Mouse (Mus musculus): ENCODE measurements around the gene Lrig2.

The Lrig2 gene

DNA sequence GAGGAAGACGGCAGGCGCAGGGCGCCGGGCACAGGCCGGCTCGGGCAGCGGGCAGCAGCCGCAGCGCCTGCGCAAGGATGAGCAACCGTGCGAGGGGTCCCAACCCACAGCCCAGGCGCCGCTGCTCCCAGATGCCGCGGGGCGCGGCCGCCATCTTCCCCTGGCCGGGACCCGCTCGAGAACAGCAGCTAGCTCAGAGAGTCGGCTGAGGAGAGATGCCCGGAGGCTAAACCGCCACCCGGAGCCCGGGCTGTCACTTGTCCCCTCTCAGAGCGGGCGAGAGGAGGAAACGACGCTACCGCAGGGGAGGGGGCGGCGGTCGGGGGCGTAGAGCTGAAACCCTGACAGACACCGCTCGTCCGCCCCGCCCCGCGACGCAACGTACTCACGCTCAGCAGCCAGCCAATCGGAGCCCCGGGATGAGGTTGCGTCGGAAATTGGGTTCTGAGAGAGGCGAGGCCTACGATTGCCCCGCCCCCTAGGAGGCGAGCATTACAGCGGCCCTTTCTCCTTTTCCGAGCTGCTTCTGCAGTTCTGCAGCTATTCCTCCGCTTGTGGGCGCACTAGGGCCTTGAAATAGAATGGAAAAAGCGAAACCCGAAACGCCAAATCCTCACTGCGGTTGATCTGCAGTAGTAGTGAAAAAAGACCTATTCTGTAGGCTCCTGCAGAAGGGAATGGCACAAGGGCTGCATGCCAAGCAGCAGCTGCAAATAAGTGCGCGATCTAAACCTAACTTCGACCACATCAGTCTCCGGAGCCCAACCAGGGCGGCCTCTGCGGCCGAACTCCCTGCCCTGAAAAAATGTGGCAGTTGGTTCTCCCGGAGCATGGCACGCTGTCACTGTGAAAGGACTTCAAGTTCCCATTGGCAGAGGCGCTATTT, at the start of gene Lrig2:
Gene Lrig2, minus strand, starts transcription at position 381 of the 886 bp plus-strand sequence.
- peak; percentile 100 for DNase-seq

GRCm38 (mm10) chr3:104556624-104557023, 44.9 kb upstream of the Lrig2 start:
- no peak for DNase-seq

DNA sequence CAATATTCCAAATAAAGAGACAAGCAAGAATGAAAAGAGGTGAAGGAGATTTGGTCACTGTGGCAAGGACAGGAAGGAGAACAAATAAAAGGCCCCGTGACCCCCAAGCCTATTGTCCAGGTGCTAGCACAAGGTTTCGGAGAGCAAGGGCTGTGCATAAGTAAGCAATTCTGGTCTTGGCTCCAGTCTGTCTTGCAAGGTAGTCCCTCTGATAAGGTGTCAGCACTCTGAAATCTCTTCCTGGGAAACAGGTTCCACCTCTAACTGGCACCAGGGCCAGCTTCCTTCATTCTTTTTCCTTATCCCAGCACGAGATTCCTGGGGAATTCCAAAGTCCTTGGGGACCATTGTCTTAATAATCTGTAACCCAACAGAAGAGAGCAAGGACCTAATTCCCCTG, 38.9 kb upstream of the Lrig2 start:
- no peak for DNase-seq

DNA sequence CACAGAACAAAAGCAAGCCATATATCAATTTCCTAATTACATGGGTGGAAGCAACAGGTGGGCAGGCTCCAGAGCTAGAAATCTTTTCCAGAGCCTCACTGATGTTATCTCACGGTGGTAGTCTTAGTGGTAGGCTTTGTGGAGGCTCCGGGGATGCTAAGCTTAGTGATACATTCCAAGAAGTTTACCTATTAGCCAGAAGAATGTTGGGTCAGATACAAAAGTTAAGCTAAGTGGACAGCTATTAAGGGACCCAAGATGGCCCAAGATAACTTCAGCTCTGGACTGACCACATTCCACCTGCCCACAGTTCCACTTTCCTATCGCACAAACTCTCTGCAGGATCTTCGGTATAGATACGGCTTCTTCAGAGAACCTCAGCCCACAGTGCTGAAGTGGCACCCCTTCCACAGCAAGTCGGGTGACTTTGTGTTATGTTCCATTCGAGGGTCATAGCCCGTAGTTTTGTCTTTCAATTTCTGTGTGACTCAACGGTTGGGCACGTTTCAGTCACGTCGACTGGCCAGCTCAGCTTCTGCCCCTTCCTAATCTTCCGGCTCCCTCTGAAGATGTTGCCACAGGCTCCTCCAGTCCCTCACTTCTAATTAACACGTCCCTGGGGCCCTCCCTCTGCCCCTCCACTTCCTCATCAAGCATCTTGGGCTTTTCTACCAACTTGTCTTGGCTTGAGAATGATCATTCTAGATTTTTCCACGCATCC, 36.8 kb upstream of the Lrig2 start:
- no peak for DNase-seq

GRCm38 (mm10) chr3:104543825-104544224, 32.1 kb upstream of the Lrig2 start:
- no peak for DNase-seq

DNA sequence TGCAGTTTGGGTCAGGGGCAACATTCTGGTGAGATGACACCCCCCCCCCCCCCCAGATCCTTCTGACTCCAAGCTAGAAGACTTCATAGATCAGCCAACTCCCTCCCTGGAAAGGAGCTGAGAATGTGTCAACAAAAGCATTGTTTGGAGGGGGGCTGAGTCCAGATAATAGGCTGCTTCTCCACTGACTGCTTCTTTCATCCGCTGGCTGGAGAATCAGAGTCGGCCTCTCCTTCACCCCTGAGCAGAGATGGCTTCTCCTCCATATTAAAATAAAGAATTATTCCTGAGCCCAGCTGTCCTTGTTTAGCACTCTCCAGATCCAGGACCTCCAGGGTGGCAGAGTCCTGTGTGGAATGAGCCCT, 30.3 kb upstream of the Lrig2 start:
- no peak for DNase-seq

GRCm38 (mm10) chr3:104541139-104542064, 29.7 kb upstream of the Lrig2 start:
- DNase-seq, result peak; percentile 59

DNA sequence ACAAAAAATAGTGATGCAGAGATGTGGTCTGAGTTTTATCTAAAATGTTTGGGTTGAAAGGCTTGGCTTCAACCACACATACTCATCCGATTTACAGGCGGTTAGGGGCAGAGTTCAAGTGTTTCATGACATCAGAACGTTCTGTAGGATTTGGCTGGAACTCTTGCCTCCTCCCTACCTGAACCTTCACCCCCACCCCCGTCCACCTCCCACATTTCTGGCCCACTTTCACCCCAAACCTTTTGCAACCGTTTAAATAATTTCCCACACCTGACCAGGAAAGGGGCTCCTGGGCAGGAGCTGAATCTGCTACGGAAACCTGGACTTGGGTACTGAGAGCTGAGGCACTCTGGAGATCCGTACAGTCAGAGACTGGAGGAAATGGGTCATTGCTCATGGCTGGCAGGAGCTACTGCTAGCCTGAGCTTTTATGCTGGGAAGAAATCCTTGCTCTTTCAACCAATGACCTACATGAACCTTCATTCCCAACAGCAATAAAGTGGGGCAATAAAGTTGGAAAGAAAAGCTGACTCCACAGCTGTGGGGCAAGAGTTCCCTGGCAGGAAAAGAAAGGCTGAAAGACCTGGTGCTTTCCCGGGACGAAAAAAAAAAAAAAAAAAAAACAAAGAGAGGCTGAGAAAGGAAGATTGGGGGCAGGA, 28.9 kb upstream of the Lrig2 start:
- no peak for DNase-seq

GRCm38 (mm10) chr3:104533223-104533622, 21.5 kb upstream of the Lrig2 start:
- no peak for DNase-seq

DNA sequence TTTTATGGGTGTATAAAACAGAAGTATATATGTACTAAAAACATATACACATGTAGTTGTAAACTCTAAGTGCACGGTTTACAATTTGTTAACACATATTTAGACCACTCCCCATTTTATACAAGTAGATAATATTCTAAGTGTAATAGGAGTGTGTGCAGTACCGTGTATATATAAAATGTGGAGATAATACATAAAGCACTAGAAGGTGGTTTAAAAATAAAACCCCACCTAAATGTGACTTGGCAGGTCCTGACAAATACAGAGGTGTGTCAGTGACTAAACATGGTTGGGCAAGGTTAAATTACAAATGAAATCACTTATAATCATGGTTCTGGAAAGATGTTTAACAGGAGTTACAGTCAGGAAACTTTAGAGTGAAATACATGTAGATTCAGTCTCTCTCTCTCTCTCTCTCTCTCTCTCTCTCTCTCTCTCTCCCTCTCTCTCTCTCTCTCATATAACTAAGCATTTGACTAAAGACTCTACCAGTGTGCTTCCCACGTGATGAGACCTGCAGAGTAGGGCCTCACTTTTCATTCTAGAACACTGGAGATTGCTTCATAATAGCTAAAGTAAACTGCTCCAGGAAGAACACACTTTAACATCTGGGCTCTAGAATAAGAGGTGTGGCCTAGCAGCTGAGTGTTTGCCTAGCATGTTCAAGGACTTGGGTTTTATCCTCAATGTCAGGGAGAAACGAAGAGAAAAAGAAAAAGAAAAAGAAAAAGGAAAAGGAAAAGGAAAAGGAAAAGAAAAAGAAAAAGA, 14.6 kb upstream of the Lrig2 start:
- DNase-seq, result no peak

GRCm38 (mm10) chr3:104525516-104525915, 13.8 kb upstream of the Lrig2 start:
- no peak for DNase-seq

DNA sequence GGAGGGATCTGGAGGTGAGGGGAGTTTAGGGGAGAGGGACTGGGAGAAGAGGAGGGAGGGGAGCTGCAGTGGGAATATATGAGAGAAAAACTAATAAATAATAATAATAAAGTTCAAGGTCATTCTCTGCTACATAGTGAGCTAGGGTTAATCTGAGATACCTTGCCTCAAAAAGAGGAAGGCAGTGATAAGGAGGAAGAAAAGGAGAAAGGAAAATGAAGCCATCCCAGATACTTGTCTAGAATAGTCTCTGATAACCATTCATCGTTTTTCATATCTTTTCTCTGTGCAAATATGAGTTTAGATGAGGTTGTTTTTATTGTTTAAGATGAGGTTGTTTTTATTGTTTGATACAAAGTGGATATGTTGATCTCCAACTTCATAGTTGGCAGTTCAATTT, 13.3 kb upstream of the Lrig2 start:
- DNase-seq, result no peak

- no peak for DNase-seq
Observed at GRCm38 (mm10) chr3:104523333-104523871, 11.7 kb upstream of the Lrig2 start.

GRCm38 (mm10) chr3:104521341-104521924, 9.7 kb upstream of the Lrig2 start:
- no peak for DNase-seq

GRCm38 (mm10) chr3:104520471-104520870, 8.8 kb upstream of the Lrig2 start:
- no peak for DNase-seq

GRCm38 (mm10) chr3:104518931-104519330, 7.2 kb upstream of the Lrig2 start:
- no peak for DNase-seq

- no peak for DNase-seq
Observed at GRCm38 (mm10) chr3:104518411-104518810, 6.7 kb upstream of the Lrig2 start.

DNA sequence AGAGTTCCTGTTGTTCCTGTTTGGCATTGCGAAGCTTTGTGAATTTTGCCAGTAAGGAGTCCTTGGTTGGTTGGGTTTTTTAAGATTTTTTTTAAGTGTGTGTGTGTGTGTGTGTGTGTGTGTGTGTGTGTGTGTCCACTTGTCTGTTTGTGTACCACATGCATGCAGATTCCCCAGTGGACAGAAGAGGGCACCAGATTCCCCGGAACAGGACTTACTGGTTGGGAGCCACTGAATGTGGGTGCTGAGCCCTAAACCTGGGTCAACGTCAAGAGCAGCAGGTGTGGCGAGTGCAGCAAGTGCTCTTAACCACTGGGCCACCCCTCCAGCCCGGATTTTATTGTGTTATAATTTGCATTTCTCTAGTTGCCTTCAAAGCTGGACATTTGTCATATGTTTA, 5.4 kb upstream of the Lrig2 start:
- no peak for DNase-seq

DNA sequence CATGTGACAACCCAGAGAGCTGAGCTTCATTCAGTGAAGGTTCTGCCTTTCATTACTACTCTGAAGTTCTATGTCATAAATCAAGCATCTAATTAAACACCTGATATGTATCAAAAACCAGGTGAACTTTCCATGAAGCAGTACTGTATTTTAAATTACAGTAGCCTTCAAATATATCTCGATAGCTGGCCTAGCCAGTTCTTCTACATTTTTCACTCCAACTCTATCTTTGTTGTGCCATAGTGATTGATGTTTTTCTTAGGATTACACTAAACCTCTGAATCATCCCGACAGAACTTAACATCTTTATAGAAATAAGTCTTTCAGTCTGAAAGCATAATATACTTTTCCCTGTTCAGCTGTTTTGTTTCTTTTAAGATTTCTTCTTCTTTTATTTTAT, 2.8 kb upstream of the Lrig2 start:
- DNase-seq, result no peak

GRCm38 (mm10) chr3:104512424-104512748, 668 bp upstream of the Lrig2 start:
- no peak for DNase-seq

DNA sequence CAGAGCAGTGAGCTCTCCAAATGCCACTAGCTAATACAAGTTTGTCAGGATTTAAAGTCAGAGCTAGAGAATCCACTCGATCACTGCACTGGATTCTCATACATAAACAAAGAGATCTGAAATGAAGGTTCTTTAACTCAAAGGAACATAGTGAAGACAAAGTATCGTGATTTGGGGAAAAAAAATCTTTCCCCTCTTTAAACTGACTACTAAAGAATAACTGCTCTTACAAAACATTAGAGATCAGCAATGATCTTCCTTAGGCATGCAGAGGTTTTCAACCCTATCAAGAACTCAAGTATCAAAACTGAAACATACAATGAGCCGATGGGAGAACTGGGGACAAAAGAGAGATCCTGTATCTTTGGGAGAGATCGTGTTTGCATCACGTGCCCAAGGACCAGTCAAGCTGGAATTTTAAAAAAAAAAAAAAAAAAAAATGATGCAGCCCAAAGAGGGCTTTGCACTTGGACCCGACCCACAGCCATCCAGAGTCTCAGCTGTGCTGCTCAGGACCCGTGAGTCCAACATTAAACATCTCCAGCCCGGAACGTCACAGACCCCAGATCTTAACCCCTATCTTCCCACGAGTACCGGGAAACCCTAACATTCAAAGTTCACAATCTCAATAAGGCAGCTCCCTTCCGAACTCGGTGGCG, 818 bp downstream of the Lrig2 start:
- no peak for DNase-seq

Data from right cerebral cortex, postnatal 25 days (tissue).